Mouse (Mus musculus) intestine, embryonic 14.5 days (tissue): ENCODE measurements around the gene Ppp2r3d. TPM values are rescaled to one million over a fixed set of nuclear protein-coding genes. Genes with fewer than 3 reads are reported as not detected.

ENCODE experiments used
- ATAC-seq: fragments of 200-750 bp; cut with Nextera tagmentation; replicated peaks from 2 replicates; pipeline ENCODE4 v1.8.0; 2017; ENCODE audit warnings: low read depth, moderate number of reproducible peaks, moderate TSS enrichment, moderate library complexity; ENCODE audit not compliant: low FRiP score, low TSS enrichment
- DNase-seq: peaks from one replicate; pipeline ENCODE4 v3.0.0-alpha.2; 2018; ENCODE audit warnings: low spot score
- H3K27ac ChIP-seq: fragments of 300-500 bp; sonication (generic); 2 replicates; pipeline ENCODE4 v1.5.1; 2014; ENCODE audit warnings: low read depth, mild to moderate bottlenecking, control low read depth
- H3K27me3 ChIP-seq: fragments of 300-500 bp; sonication (generic); replicated peaks from 2 replicates; pipeline ENCODE4 v1.6.1; 2014; ENCODE audit warnings: low read length, control low read depth; ENCODE audit not compliant: control insufficient read depth, insufficient read depth
- H3K36me3 ChIP-seq: fragments of 300-500 bp; sonication (generic); 2 replicates; pipeline ENCODE4 v1.6.1; 2014; ENCODE audit warnings: low read length, control low read depth; ENCODE audit not compliant: control insufficient read depth, insufficient read depth
- H3K4me1 ChIP-seq: fragments of 300-500 bp; sonication (generic); replicated peaks from 2 replicates; pipeline ENCODE4 v1.6.1; 2014; ENCODE audit warnings: low read length, control low read depth, mixed read lengths; ENCODE audit not compliant: control insufficient read depth, insufficient read depth
- H3K4me2 ChIP-seq: fragments of 300-500 bp; sonication (generic); 2 replicates; pipeline ENCODE4 v1.6.1; 2014; ENCODE audit warnings: low read length
- H3K4me3 ChIP-seq: fragments of 300-500 bp; sonication (generic); 2 replicates; pipeline ENCODE4 v1.5.1; 2014; ENCODE audit warnings: low read depth, low read length, control low read depth, mixed read lengths
- H3K9ac ChIP-seq: fragments of 300-500 bp; sonication (generic); 2 replicates; pipeline ENCODE4 v1.6.1; 2014; ENCODE audit warnings: mild to moderate bottlenecking, low read length
- H3K9me3 ChIP-seq: fragments of 300-500 bp; sonication (generic); 2 replicates; pipeline ENCODE4 v1.6.1; 2016; ENCODE audit warnings: low read length, control low read depth; ENCODE audit not compliant: control insufficient read depth
- WGBS: fragments of 180-500 bp; shearing (Covaris S2); extraction: QIAGEN DNeasy Blood & Tissue Kit; methylation state at CpG from one replicate; pipeline ENCODE4 v1.1.7; 2014; 5-methylcytosine and 5-hydroxymethylcytosine counted together
- polyA plus RNA-seq: library from polyadenylated mRNA; unstranded; fragments of >200 nt; fragmentation: Nextera tagmentation; extraction: Ambion mirVana; gene quantifications from 2 replicates; pipeline ENCODE4 v1.2.1, GENCODE M21; 2014

Gene Ppp2r3d
- polyA plus RNA-seq, 1 experiment from 2014 or later: 148 TPM

DNA sequence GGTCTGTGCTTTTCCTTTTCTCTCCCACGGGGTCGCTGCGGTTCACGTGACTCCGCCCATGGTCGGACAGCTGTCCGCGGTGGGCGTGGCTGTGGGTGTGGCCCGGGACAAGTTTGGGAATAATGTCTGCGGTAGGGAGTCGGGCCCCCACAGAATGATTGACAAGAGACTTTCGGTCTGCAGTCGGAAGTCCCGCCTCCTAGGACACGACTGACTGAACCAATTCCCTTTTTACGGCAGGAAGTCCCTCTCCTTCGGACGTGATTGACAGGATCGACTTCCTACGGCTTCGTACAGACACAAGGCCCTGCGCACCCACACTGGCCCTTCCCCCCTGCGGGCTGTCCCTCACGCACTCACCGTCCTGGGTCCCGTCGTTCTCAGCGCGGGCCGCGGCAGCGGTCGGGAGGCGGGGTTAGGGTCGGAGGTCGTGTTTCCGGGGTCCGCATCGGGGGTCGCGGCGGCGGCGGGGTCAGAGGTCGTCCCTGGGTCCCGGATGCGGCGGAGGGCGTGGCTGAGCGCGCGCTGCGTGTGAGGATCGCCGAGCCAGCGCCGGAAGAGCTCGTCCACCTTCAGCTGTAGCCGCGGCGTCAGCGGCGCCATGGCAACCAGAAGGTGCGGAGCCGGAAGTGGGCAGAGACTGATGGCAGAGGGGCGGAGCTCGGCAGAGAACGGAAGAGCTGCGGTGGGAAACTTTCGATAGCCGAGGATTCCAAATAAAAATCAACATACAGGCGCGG lies 53.0 kb downstream of the Ppp2r3d start:
- DNase-seq: no peak
- H3K4me3 ChIP-seq: peak overlapping the region; percentile 55

DNA sequence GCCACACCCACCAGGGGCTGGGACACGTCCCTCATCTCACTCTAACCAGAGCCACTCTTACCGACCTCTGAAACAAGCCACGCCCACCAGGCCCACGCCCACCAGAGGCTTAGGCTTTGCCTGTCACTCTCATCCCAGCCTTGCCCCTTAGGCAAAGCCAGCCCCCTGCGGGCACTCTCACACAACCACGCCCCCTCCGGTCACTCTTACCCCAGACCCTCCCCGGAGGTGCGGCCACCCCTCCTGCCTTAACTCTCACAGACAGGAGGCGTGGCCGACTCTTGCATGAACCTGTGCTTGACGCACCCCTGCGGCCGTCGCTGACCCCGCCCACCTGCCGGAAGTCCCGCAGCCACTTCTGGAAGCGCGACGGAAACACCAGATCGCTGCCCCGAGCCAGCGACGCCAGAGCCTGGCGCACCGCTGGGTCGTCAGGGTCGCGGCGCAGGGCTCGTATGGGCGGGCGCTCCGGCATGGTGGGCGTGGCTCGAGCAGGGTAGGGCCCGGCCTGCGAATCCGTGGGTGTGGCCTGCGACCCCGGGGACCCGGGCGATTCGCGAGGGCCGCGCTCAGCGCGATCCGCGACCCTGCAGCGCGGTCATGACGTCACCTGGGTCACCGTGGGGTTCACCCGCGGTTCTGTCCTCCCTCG lies 53.7 kb downstream of the Ppp2r3d start:
- WGBS: under 1% methylated on average over 59 of the region's 59 CpGs
- H3K4me1 ChIP-seq: no peaks in the 10 kb centered on the region
- H3K27ac ChIP-seq: peak overlapping the region; percentile 98
- H3K9ac ChIP-seq: peak overlapping the region; percentile 72
- H3K4me2 ChIP-seq: peak overlapping the region; percentile 58
- 0 out of 2 replicates have a peak, but pooled peaks cover 2% of the 10 kb centered on the region for H3K9me3 ChIP-seq
- no peaks in the 10 kb centered on the region for H3K36me3 ChIP-seq
- ATAC-seq: peak; percentile 75
- no peaks in the 10 kb centered on the region for H3K27me3 ChIP-seq
- peak; percentile 98 for DNase-seq
- H3K4me3 ChIP-seq: peak overlapping the region; percentile 55

More for the DNA sequence above, 53.0 kb downstream of the Ppp2r3d start:
- Histone ChIP-seq H3K36me3 (no peaks in the 10 kb centered on the region), H3K4me2 (peak overlapping the region; percentile 58), H3K4me1 (no peaks in the 10 kb centered on the region), H3K27me3 (no peaks in the 10 kb centered on the region), H3K27ac (peak overlapping the region; percentile 98), H3K9ac (peak overlapping the region; percentile 72), H3K9me3 (0 out of 2 replicates have a peak, but pooled peaks cover 2% of the 10 kb centered on the region)
- peak; percentile 69 for ATAC-seq
- WGBS: under 1% methylated on average over 74 of the region's 74 CpGs

DNA sequence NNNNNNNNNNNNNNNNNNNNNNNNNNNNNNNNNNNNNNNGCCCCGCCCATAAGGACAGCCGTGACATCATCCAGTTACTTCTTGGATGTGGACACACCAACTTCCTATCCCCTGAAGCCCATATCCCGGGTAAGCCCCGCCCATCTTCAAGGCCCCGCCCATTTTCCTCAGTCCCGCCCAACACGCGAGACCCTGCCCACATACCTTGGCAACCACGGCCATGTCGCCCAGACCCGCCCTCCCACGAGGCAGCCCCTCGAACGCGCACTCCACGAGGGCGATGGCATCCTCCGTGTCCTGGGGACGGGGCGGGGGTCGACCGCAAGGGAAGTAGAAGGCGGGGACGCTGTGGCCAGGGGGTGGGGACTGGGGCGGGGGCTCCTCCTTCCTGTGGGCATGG lies 54.3 kb downstream of the Ppp2r3d start:
- 4% methylated on average over 23 of the region's 25 CpGs for WGBS
- H3K9ac ChIP-seq: peak overlapping the region; percentile 37; the same call in 1 of the 2 replicates
- ATAC-seq: no peak; the same call in none of the 2 replicates

DNA sequence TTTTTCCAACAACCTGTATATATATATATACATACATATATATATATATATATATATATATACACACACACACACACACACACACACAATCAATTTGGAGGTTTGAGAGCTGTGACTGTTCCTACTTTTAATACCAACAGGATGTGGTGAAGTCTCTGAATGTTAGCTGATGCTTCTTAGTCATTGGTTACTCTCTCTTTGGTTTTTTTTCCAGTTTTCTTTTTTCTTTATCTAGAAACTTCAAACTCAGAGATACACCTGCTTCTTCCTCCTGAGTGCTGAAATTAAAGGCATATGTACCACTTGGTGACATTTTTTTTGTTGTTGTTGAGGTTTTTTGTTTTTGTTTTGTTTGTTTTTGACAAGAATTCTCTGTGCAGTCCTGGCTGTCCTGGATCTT lies 63.8 kb downstream of the Ppp2r3d start:
- H3K9me3 ChIP-seq: no peaks in the 10 kb centered on the region
- no peaks in the 10 kb centered on the region for H3K27me3 ChIP-seq
- H3K27ac ChIP-seq: no peak overlapping the region
- no peak overlapping the region for H3K4me2 ChIP-seq
- no peak overlapping the region for H3K9ac ChIP-seq
- no peak for ATAC-seq
- no peak for DNase-seq
- no peaks in the 10 kb centered on the region for H3K36me3 ChIP-seq
- H3K4me1 ChIP-seq: no peaks in the 10 kb centered on the region
- no peak overlapping the region for H3K4me3 ChIP-seq

More for the DNA sequence above, 54.3 kb downstream of the Ppp2r3d start:
- H3K27ac ChIP-seq: peak overlapping the region; percentile 98
- peak overlapping the region; percentile 58 for H3K4me2 ChIP-seq
- no peaks in the 10 kb centered on the region for H3K4me1 ChIP-seq
- peak; percentile 90 for DNase-seq
- H3K36me3 ChIP-seq: no peaks in the 10 kb centered on the region
- 0 out of 2 replicates have a peak, but pooled peaks cover 2% of the 10 kb centered on the region for H3K9me3 ChIP-seq
- H3K27me3 ChIP-seq: no peaks in the 10 kb centered on the region
- peak overlapping the region; percentile 55 for H3K4me3 ChIP-seq

DNA sequence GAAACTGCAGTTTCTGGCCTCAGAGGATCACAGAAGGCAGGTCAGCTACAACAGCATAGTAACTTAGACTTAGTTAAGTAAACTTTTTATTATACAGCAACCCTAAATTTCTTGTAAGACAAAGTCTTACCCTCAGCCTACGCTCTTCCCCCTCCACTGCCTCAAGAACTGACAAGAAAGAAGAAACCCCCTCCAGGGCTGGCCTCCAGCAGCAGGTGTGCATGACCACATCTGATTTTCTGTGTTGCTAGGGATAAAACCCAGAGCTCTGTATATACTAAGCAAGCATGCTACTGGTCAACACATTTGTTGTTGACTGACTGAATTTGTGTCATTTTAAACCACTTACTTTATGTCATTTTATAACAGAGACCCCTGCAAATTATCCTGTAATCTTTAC lies 65.1 kb downstream of the Ppp2r3d start:
- no peaks in the 10 kb centered on the region for H3K36me3 ChIP-seq
- H3K4me1 ChIP-seq: no peaks in the 10 kb centered on the region
- no peaks in the 10 kb centered on the region for H3K9me3 ChIP-seq
- no peak overlapping the region for H3K9ac ChIP-seq
- H3K27me3 ChIP-seq: no peaks in the 10 kb centered on the region
- H3K4me2 ChIP-seq: no peak overlapping the region
- no peak overlapping the region for H3K27ac ChIP-seq
- no peak for DNase-seq
- H3K4me3 ChIP-seq: no peak overlapping the region
- 0 out of 2 replicates have a peak, but pooled peaks have one; percentile 32 for ATAC-seq
- WGBS: 33% methylated on average over 1 of the region's 1 CpGs

DNA sequence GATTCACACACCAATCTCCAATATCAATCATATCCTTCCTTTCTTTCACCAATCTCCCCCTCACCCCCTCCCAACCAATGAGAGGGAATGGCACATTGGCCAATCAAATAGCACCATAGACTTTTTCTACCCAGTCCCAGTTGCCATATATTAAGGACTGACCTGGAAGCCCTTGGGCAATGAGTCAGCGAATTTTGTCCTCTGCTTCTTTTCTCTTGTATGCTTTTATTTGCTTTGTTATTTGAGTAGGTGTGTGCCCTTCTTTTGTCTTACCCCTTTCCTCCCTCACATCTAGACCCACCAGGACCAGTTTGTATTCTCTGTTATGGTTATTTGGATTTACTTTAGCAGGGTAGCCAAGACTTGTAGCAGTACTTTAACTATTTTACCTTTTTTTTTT lies 68.1 kb downstream of the Ppp2r3d start:
- DNase-seq (no peak), ATAC-seq (no peak)
- Histone ChIP-seq H3K9ac (no peak overlapping the region), H3K4me1 (no peaks in the 10 kb centered on the region), H3K4me2 (no peak overlapping the region), H3K4me3 (no peak overlapping the region), H3K9me3 (no peaks in the 10 kb centered on the region), H3K27ac (no peak overlapping the region), H3K27me3 (no peaks in the 10 kb centered on the region), H3K36me3 (no peaks in the 10 kb centered on the region)
- 63% methylated on average over 1 of the region's 1 CpGs for WGBS

Other genes with a start within 250 kb of the Ppp2r3d start
- gene 2010315B03Rik, start 164.2 kb downstream of the Ppp2r3d start, polyA plus RNA-seq: 8.9 and 9.3 TPM in 2 replicates
- gene Gm21836, start 16.9 kb upstream of the Ppp2r3d start, polyA plus RNA-seq: not detected in 2 replicates